Mouse (Mus musculus) left cerebral cortex, postnatal 10 days (tissue): ENCODE results near the gene Spi1. TPM values are rescaled to one million over a fixed set of nuclear protein-coding genes. Genes with fewer than 3 reads are reported as not detected.
"Not testable (repeated sequence)": the region's sequence is repeated elsewhere in the genome, so short reads cannot be mapped to it uniquely, and the experiment has no call there.

Source experiments
- DNase-seq, 2 experiments: peaks; one replicate each; pipeline ENCODE4 v3.0.0; 2021 to 2022; ENCODE audit warnings: low spot score in 2 of 2, mixed read lengths in 1 of 2; ENCODE audit errors: extremely low spot score in 1 of 2
- intact Hi-C: fragments of 180-260 bp; cut with DNase I; formaldehyde crosslinking; loops from one replicate; pipeline ENCODE4 v1.15.1; 2025
- total RNA-seq, 2 experiments: library from RNA; stranded (reverse); gene quantifications; 2 replicates each; pipeline ENCODE4 v1.2.3; 2021

Spi1 gene
- total RNA-seq, 2 experiments from 2014 or later: 5.2 to 5.6 TPM

- intact Hi-C loops: no loop called here
- no peak for DNase-seq
Observed at GRCm38 (mm10) chr2:91085494-91086391, 3.6 kb downstream of the Spi1 start.

GRCm38 (mm10) chr2:91086392-91087237, 4.4 kb downstream of the Spi1 start:
- DNase-seq: no peak
- intact Hi-C loops: no loop called here

GRCm38 (mm10) chr2:91087453-91087852, 5.3 kb downstream of the Spi1 start:
- no peak for DNase-seq

DNA sequence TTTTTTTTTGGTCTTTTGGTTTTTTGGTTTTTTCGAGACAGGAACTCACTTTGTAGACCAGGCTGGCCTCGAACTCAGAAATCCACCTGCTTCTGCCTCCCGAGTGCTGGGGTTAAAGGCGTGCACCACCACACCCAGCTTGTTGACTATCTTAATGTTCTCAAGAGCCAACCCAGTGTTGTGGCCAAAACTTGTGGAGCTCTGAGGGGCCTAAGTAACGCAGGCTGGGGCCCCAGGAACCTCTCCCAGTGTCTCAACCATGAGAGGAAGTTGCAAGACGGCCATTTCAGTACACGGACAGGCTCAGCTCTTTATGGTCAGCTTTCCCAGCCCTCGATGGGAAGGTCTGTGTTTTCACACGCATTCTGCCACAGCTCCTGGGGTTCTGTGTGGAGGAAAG, 6.8 kb downstream of the Spi1 start:
- intact Hi-C loops: no loop called here
- no peak for DNase-seq

More at GRCm38 (mm10) chr2:91087453-91087852, 5.3 kb downstream of the Spi1 start:
- intact Hi-C loops: no loop called here

DNA sequence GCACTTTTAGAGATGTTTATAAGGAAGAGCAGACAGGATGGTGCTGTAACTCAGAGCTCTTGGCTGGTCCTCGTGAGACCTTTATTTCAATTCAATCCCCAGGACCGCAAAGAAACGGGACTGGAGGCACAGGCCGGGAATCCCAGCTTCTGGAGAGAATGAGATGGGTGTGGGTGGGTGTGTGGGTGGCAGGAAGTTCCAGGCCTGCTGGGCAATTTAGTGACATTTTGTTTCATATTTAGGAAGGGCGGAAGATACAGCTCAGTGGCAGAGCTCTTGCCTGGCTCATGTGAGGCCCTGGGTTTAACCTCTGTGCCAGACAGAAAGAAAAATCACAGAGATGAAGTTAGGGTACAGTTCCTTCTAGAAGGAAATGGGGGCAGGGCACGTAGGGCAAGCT, 8.0 kb downstream of the Spi1 start:
- intact Hi-C loops: no loop called here
- DNase-seq: no peak

- intact Hi-C loops: no loop called here
- DNase-seq: no peak
Observed at GRCm38 (mm10) chr2:91090827-91091226, 8.6 kb downstream of the Spi1 start.

GRCm38 (mm10) chr2:91096524-91096923, 14.3 kb downstream of the Spi1 start:
- DNase-seq: peak in 1 of 2 experiments; percentile 55
- intact Hi-C loops: no loop called here

DNA sequence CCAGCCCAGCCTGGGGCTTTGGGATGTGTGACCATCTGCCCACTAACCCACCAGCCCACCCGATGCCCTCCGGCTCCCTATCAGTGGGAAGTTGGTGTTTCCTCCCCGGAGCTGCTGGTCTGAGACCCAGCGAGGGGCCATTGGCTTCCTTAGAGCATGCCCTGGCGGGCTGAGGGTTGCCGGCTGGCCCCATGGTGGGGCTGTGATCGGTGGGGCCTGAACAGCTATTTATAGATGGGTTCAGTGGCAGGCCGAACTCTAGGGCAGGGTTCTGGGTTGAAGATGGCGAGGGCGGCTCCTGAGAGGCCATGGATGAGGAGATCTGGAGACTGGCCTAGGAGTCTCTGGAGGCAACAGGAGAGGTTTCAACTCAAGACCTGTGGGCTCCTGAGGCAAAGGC, 14.8 kb downstream of the Spi1 start:
- DNase-seq: no peak
- intact Hi-C loops: no loop called here

- intact Hi-C loops: no loop called here
- no peak for DNase-seq
Observed at GRCm38 (mm10) chr2:91098156-91098555, 16.0 kb downstream of the Spi1 start.

GRCm38 (mm10) chr2:91101124-91101740, 19.0 kb downstream of the Spi1 start:
- intact Hi-C loops: loop anchor here (2.0 kb wide), 1 partner anchor 30 kb away; the partner anchor contains the start of gene Slc39a13
- peak; percentile 84 to 93 for DNase-seq

DNA sequence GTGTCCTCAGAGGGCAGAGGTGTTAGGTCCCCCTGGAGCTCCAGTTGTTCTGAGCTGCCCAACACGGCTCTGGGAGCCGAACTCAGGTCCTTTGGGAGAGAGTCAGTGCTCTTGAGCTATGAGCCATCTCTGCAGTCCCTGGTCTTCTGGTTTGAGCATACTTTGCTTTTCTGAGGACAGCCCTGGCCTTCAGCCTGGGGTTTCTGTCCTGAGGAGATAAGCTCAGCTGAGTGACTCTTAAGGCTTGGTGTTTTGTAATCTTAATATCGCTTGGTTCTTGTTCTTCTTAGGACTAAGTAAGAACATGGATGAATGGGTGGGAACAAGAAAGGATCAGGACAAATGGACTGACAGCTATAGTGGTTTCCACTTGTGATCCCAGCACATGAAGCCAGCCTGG, 26.0 kb downstream of the Spi1 start:
- DNase-seq: no peak
- intact Hi-C loops: no loop called here

- DNase-seq: no peak
- intact Hi-C loops: no loop called here
Observed at GRCm38 (mm10) chr2:91109241-91109640, 27.1 kb downstream of the Spi1 start.

GRCm38 (mm10) chr2:91109807-91110385, 27.7 kb downstream of the Spi1 start:
- DNase-seq: no peak
- intact Hi-C loops: no loop called here

GRCm38 (mm10) chr2:91110429-91110828, 28.2 kb downstream of the Spi1 start:
- intact Hi-C loops: no loop called here
- no peak for DNase-seq

DNA sequence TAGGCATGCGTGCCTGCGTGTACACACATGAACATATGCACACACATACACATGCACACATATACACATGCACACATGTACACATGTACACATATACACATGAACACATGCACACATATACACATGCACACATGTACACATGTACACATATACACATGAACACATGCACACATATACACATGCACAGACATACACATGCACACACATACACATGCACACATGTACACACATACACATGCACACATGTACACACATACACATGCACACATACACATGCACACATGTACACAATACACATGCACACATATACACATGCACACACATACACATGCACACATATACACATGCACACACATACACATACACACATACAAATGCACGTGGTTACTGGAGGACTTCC, 29.6 kb downstream of the Spi1 start:
- DNase-seq, intact Hi-C loops: not testable (repeated sequence)

DNA sequence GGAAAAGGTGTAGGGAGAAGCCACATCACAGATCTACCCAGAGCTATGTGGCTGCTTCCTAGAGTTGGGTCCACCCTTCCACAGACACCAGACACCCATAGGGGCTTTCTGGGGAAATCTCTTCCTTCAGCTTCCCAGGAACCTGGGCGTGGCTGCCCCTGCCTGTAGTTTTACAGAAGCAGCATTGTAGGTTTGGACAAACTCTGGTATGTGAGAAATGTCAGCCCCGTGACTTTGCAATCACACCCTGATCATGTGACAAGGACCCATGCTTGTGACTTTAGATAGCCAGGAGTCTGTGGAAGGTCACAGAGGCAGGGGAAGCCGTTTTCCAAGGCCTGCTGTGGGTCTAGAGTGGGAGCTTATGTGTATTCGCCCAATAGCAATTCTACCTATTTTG, 30.3 kb downstream of the Spi1 start:
- DNase-seq: no peak
- intact Hi-C loops: no loop called here

- intact Hi-C loops: no loop called here
- DNase-seq: no peak
Observed at GRCm38 (mm10) chr2:91113334-91113733, 31.1 kb downstream of the Spi1 start.

- no peak for DNase-seq
- intact Hi-C loops: no loop called here
Observed at GRCm38 (mm10) chr2:91113852-91114251, 31.7 kb downstream of the Spi1 start.
